Mouse (Mus musculus): ENCODE data around the gene Copz2. TPM values are rescaled to one million over a fixed set of nuclear protein-coding genes. Genes with fewer than 3 reads are reported as not detected.

The Copz2 gene
- polyA plus RNA-seq, 1 experiment from 2014 or later = 105 TPM

- H3K36me3 ChIP-seq (ENCODE audit: insufficient read depth, low read length) = 0 out of 2 replicates have a peak, but pooled peaks cover 8% of the 10 kb centered on the region
- H3K4me3 ChIP-seq (ENCODE audit: low read depth, low read length) = 0 out of 2 replicates have a peak overlapping the region, but pooled peaks have one; percentile 10
- no peaks in the 10 kb centered on the region for H3K27me3 ChIP-seq (replicated peaks; ENCODE audit: insufficient read depth, low read length)
- WGBS = 53% methylated on average over 12 of the region's 12 CpGs
- DNase-seq (ENCODE audit: low spot score) (no peak), ATAC-seq (no peak)
- peaks cover 46% of the 10 kb centered on the region for H3K4me1 ChIP-seq (ENCODE audit: insufficient read depth, low read depth, low read length)
- H3K9me3 ChIP-seq (ENCODE audit: low read length) = no peaks in the 10 kb centered on the region
- H3K4me2 ChIP-seq (replicated peaks; ENCODE audit: low read depth, low read length) = peak overlapping the region; percentile 63
- 0 out of 2 replicates have a peak overlapping the region, but pooled peaks have one; percentile 12 for H3K9ac ChIP-seq (replicated peaks; ENCODE audit: low read depth)
- TF ChIP-seq EP300 (IDR thresholded peaks at IDR 0.05) = no peak
- TF ChIP-seq CTCF (IDR thresholded peaks at IDR 0.05) = no peak
- H3K27ac ChIP-seq (ENCODE audit: low read length) = peak overlapping the region; percentile 9; the same call in 1 of the 2 replicates
These were observed 22.5 kb upstream of the Copz2 start for GRCm38 (mm10) chr11:96827062-96827581.

GRCm38 (mm10) chr11:96827917-96828316 lies 21.8 kb upstream of the Copz2 start:
- H3K9me3 ChIP-seq (ENCODE audit: low read length) = no peaks in the 10 kb centered on the region
- peak overlapping the region; percentile 29; the same call in 1 of the 2 replicates for H3K9ac ChIP-seq (replicated peaks; ENCODE audit: low read depth)
- WGBS = 55% methylated on average over 9 of the region's 9 CpGs
- no peak for TF ChIP-seq CTCF (IDR thresholded peaks at IDR 0.05)
- no peak for TF ChIP-seq EP300 (IDR thresholded peaks at IDR 0.05)
- H3K4me1 ChIP-seq (ENCODE audit: insufficient read depth, low read depth, low read length) = peaks cover 46% of the 10 kb centered on the region
- H3K4me2 ChIP-seq (replicated peaks; ENCODE audit: low read depth, low read length) = peak overlapping the region; percentile 63
- ATAC-seq (no peak), DNase-seq (ENCODE audit: low spot score) (no peak)
- H3K27me3 ChIP-seq (replicated peaks; ENCODE audit: insufficient read depth, low read length) = no peaks in the 10 kb centered on the region
- peak overlapping the region; percentile 6 for H3K27ac ChIP-seq (ENCODE audit: low read length)
- no peak overlapping the region for H3K4me3 ChIP-seq (ENCODE audit: low read depth, low read length)
- H3K36me3 ChIP-seq (ENCODE audit: insufficient read depth, low read length) = 0 out of 2 replicates have a peak, but pooled peaks cover 5% of the 10 kb centered on the region

GRCm38 (mm10) chr11:96828881-96829280 lies 20.8 kb upstream of the Copz2 start:
- Histone ChIP-seq H3K27ac (ENCODE audit: low read length) (peak overlapping the region; percentile 98), H3K9ac (replicated peaks; ENCODE audit: low read depth) (peak overlapping the region; percentile 67), H3K9me3 (ENCODE audit: low read length) (no peaks in the 10 kb centered on the region), H3K27me3 (replicated peaks; ENCODE audit: insufficient read depth, low read length) (no peaks in the 10 kb centered on the region), H3K4me3 (ENCODE audit: low read depth, low read length) (peak overlapping the region; percentile 81), H3K4me2 (replicated peaks; ENCODE audit: low read depth, low read length) (peak overlapping the region; percentile 63), H3K4me1 (ENCODE audit: insufficient read depth, low read depth, low read length) (peaks cover 40% of the 10 kb centered on the region), H3K36me3 (ENCODE audit: insufficient read depth, low read length) (0 out of 2 replicates have a peak, but pooled peaks cover 5% of the 10 kb centered on the region)
- DNase-seq (ENCODE audit: low spot score) (no peak), ATAC-seq (no peak)
- TF ChIP-seq EP300 (IDR thresholded peaks at IDR 0.05) (no peak), CTCF (IDR thresholded peaks at IDR 0.05) (no peak)
- WGBS = 8% methylated on average over 10 of the region's 10 CpGs

DNA sequence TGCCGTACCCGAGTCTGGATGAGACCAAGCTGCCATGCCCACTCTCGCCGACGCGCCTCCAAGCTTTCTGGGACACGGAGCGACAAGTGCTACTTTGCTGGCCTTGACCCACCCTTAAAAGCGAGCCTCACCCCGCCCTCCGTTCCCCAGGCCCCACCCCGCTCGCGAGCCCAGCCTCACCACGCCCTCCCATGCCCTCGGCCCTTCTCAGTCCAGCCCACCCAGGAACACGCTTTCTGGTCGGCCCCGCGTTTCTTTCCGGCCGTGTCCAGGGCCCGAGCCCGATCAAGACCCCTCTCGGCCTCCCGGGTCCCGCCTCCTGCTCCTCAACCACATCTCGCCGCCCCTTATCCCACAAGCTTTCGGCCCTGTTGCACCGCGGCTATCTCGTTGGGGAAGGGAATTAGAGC lies 20.3 kb upstream of the Copz2 start:
- ATAC-seq = peak; percentile 85
- peak overlapping the region; percentile 81 for H3K4me3 ChIP-seq (ENCODE audit: low read depth, low read length)
- no peaks in the 10 kb centered on the region for H3K9me3 ChIP-seq (ENCODE audit: low read length)
- no peaks in the 10 kb centered on the region for H3K27me3 ChIP-seq (replicated peaks; ENCODE audit: insufficient read depth, low read length)
- under 1% methylated on average over 32 of the region's 33 CpGs for WGBS
- DNase-seq (ENCODE audit: low spot score) = peak; percentile 96
- H3K4me2 ChIP-seq (replicated peaks; ENCODE audit: low read depth, low read length) = peak overlapping the region; percentile 63
- peaks cover 36% of the 10 kb centered on the region for H3K4me1 ChIP-seq (ENCODE audit: insufficient read depth, low read depth, low read length)
- H3K27ac ChIP-seq (ENCODE audit: low read length) = peak overlapping the region; percentile 98
- H3K9ac ChIP-seq (replicated peaks; ENCODE audit: low read depth) = peak overlapping the region; percentile 67
- 0 out of 2 replicates have a peak, but pooled peaks cover 5% of the 10 kb centered on the region for H3K36me3 ChIP-seq (ENCODE audit: insufficient read depth, low read length)
- TF ChIP-seq EP300 (IDR thresholded peaks at IDR 0.05) (no peak), CTCF (IDR thresholded peaks at IDR 0.05) (peak; percentile 38)

GRCm38 (mm10) chr11:96829813-96830538 lies 19.7 kb upstream of the Copz2 start, which contains the start of gene Nfe2l1:
TSS of gene Nfe2l1 (minus strand) at chr11:96829968.
- DNase-seq (ENCODE audit: low spot score) (peak; percentile 100), ATAC-seq (peak; percentile 96)
- 0 out of 2 replicates have a peak, but pooled peaks cover 5% of the 10 kb centered on the region for H3K36me3 ChIP-seq (ENCODE audit: insufficient read depth, low read length)
- no peaks in the 10 kb centered on the region for H3K9me3 ChIP-seq (ENCODE audit: low read length)
- H3K4me1 ChIP-seq (ENCODE audit: insufficient read depth, low read depth, low read length) = peaks cover 31% of the 10 kb centered on the region
- peak within 1 kb of the TSS; percentile 63 for H3K4me2 ChIP-seq (replicated peaks; ENCODE audit: low read depth, low read length)
- no peaks in the 10 kb centered on the region for H3K27me3 ChIP-seq (replicated peaks; ENCODE audit: insufficient read depth, low read length)
- H3K9ac ChIP-seq (replicated peaks; ENCODE audit: low read depth) = peak within 1 kb of the TSS; percentile 67
- peak within 1 kb of the TSS; percentile 98 for H3K27ac ChIP-seq (ENCODE audit: low read length)
- TF ChIP-seq CTCF (IDR thresholded peaks at IDR 0.05) (peak; percentile 27; the same call in 1 of the 2 replicates), EP300 (IDR thresholded peaks at IDR 0.05) (no peak)
- H3K4me3 ChIP-seq (ENCODE audit: low read depth, low read length) = peak within 1 kb of the TSS; percentile 81
- WGBS = under 1% methylated on average over 48 of the region's 51 CpGs

DNA sequence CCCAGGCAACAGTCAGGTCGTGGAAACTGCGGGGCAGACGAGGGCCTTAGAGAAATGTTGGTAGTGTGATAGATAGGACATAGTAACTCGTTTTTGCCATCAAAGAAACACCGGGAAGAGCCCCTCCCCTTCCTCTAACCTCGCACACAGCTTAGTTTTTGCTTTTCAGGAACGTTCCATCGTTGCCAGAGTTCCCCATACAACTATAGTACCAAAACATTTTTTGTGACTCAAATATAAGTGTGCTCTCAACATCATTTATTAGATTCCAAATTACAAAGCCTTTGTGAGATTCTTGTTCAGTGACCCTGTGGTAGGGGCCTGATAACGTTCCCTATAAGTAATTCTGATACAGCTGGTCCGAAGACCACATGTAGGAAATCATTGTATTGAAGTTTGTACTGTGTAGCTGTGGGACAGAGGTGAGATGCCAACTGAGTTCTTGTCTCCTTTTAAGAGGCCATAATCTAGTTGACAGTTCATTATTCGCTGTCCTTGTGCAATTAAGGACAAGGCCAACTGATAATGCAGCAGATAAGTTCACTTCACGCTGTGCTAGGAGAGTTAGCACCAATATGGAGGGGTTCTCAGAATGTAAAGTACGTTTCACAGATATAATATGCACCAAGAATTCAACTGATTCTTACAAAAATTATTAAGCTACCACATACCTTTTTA lies 19.0 kb upstream of the Copz2 start:
- ATAC-seq (no peak), DNase-seq (ENCODE audit: low spot score) (no peak)
- Histone ChIP-seq H3K27me3 (replicated peaks; ENCODE audit: insufficient read depth, low read length) (no peaks in the 10 kb centered on the region), H3K9ac (replicated peaks; ENCODE audit: low read depth) (peak overlapping the region; percentile 32), H3K27ac (ENCODE audit: low read length) (peak overlapping the region; percentile 84), H3K4me1 (ENCODE audit: insufficient read depth, low read depth, low read length) (peaks cover 26% of the 10 kb centered on the region), H3K36me3 (ENCODE audit: insufficient read depth, low read length) (0 out of 2 replicates have a peak, but pooled peaks cover 5% of the 10 kb centered on the region), H3K4me2 (replicated peaks; ENCODE audit: low read depth, low read length) (peak overlapping the region; percentile 57), H3K4me3 (ENCODE audit: low read depth, low read length) (peak overlapping the region; percentile 81), H3K9me3 (ENCODE audit: low read length) (no peaks in the 10 kb centered on the region)
- 16% methylated on average over 13 of the region's 13 CpGs for WGBS
- TF ChIP-seq CTCF (IDR thresholded peaks at IDR 0.05) (no peak), EP300 (IDR thresholded peaks at IDR 0.05) (no peak)

Data from lung, postnatal 0 days (tissue).